Mouse (Mus musculus) kidney, adult 2 months (tissue): ENCODE results near the gene Reps1.

ENCODE experiments used
- CTCF ChIP-seq: fragments of 200-500 bp; conservative IDR thresholded peaks from 2 replicates; pipeline ENCODE4 v1.5.1; 2011; ENCODE audit warnings: low read depth, mild to moderate bottlenecking, control low read depth, low read length, moderate library complexity, mixed read lengths; ENCODE audit not compliant: insufficient read depth, insufficient read length
- POLR2A ChIP-seq: fragments of 200-500 bp; IDR thresholded peaks from one replicate; pipeline ENCODE4 v1.6.1; 2011; ENCODE audit warnings: low read depth, low read length, control low read depth

GRCm38 (mm10) chr10:18131666-18132650 is 76.3 kb downstream of the Reps1 start:
- TF ChIP-seq CTCF (no peak), POLR2A (no peak)
